Mouse (Mus musculus) MEL (cell line): ENCODE data around the gene Gm10153. TPM values are rescaled to one million over a fixed set of nuclear protein-coding genes. Genes with fewer than 3 reads are reported as not detected.
A peak's percentile ranks its signal among the peaks of the same experiment; 100 is the strongest.
"Not testable (repeated sequence)": the region's sequence is repeated elsewhere in the genome, so short reads cannot be mapped to it uniquely, and the experiment has no call there.

Source experiments
- DNase-seq: peaks from one replicate; pipeline ENCODE4 v3.0.0; 2011; ENCODE audit warnings: low read depth, low spot score
- H3K27ac ChIP-seq: 2 replicates; pipeline ENCODE4 v1.5.1; 2012; ENCODE audit warnings: low read depth, mild to moderate bottlenecking, control low read depth, low read length, moderate library complexity; ENCODE audit not compliant: control insufficient read depth
- H3K27me3 ChIP-seq, 2 experiments: fragments of 150-350 bp in 1 of 2; sonication (generic) in 1 of 2; 2 replicates each; pipeline ENCODE4 v1.6.1; 2012; ENCODE audit warnings: low read length in 2 of 2, mild to moderate bottlenecking in 2 of 2, improper control_type of control experiment in 1 of 2, moderate library complexity in 1 of 2; ENCODE audit not compliant: insufficient read depth in 2 of 2, control insufficient read depth in 1 of 2
- H3K36me3 ChIP-seq, 2 experiments: 2 replicates each; pipeline ENCODE4 v1.6.1; 2012 to 2014; ENCODE audit warnings: low read length in 2 of 2, improper control_type of control experiment in 1 of 2, inconsistent platforms in 1 of 2, mild to moderate bottlenecking in 1 of 2; ENCODE audit not compliant: insufficient read depth in 2 of 2, control insufficient read depth in 1 of 2
- H3K4me1 ChIP-seq, 2 experiments: fragments of 150-350 bp in 1 of 2; sonication (generic) in 1 of 2; 2 replicates each; pipeline ENCODE4 v1.6.1; 2012; ENCODE audit warnings: low read length in 2 of 2, improper control_type of control experiment in 1 of 2, mild to moderate bottlenecking in 1 of 2; ENCODE audit not compliant: insufficient read depth in 2 of 2, control insufficient read depth in 1 of 2
- H3K4me3 ChIP-seq, 2 experiments: fragments of 150-350 bp in 1 of 2; sonication (generic) in 1 of 2; 2 replicates each; pipeline ENCODE4 v1.5.1; 2012; ENCODE audit warnings: low read depth in 2 of 2, low read length in 2 of 2, mild to moderate bottlenecking in 2 of 2, moderate library complexity in 2 of 2, control low read depth in 1 of 2, improper control_type of control experiment in 1 of 2; ENCODE audit not compliant: control insufficient read depth in 1 of 2, insufficient read depth in 1 of 2
- H3K79me2 ChIP-seq: 2 replicates; pipeline ENCODE4 v1.6.1; 2012; ENCODE audit warnings: mild to moderate bottlenecking, low read length, moderate library complexity; ENCODE audit not compliant: control insufficient read depth, poor library complexity, insufficient read depth
- H3K9ac ChIP-seq: 2 replicates; pipeline ENCODE4 v1.6.1; 2012; ENCODE audit warnings: low read depth, mild to moderate bottlenecking, control low read depth, low read length, moderate library complexity; ENCODE audit not compliant: control insufficient read depth, poor library complexity, severe bottlenecking
- H3K9me3 ChIP-seq: fragments of 150-350 bp; sonication (generic); replicated peaks from 2 replicates; pipeline ENCODE4 v1.6.1; 2012; ENCODE audit warnings: mild to moderate bottlenecking, low read length, improper control_type of control experiment, moderate library complexity; ENCODE audit not compliant: insufficient read depth
- BHLHE40 ChIP-seq: IDR thresholded peaks from 2 replicates; pipeline ENCODE4 v1.6.1; 2012; ENCODE audit warnings: low read depth, mild to moderate bottlenecking, inconsistent platforms, low read length, improper control_type of control experiment, borderline replicate concordance
- CHD1 ChIP-seq: IDR thresholded peaks from 2 replicates; pipeline ENCODE4 v1.6.1; 2012; ENCODE audit warnings: low read depth, mild to moderate bottlenecking, inconsistent platforms, low read length, improper control_type of control experiment
- CHD2 ChIP-seq: IDR thresholded peaks from 2 replicates; pipeline ENCODE4 v1.6.1; 2011; ENCODE audit warnings: low read length, improper control_type of control experiment
- E2F4 ChIP-seq: IDR thresholded peaks from 2 replicates; pipeline ENCODE4 v1.6.1; 2011; ENCODE audit warnings: low read depth, low read length, improper control_type of control experiment, borderline replicate concordance
- EP300 ChIP-seq, 2 experiments: IDR thresholded peaks; 2 replicates each; pipeline ENCODE4 v1.6.1; 2011; ENCODE audit warnings: improper control_type of control experiment in 2 of 2, low read length in 2 of 2, low read depth in 1 of 2, mild to moderate bottlenecking in 1 of 2
- ETS1 ChIP-seq: IDR thresholded peaks from 2 replicates; pipeline ENCODE4 v1.6.1; 2012; ENCODE audit warnings: low read depth, mild to moderate bottlenecking, inconsistent platforms, low read length, improper control_type of control experiment, moderate library complexity
- GATA1 ChIP-seq: IDR thresholded peaks from 2 replicates; pipeline ENCODE4 v1.6.1; 2011; ENCODE audit warnings: low read depth, low read length, improper control_type of control experiment
- HCFC1 ChIP-seq: IDR thresholded peaks from 2 replicates; pipeline ENCODE4 v1.6.1; 2012; ENCODE audit warnings: low read depth, mild to moderate bottlenecking, inconsistent platforms, low read length, improper control_type of control experiment, moderate library complexity
- JUND ChIP-seq: IDR thresholded peaks from 2 replicates; pipeline ENCODE4 v1.6.1; 2011; ENCODE audit warnings: low read depth, mild to moderate bottlenecking, improper control_type of control experiment, low read length
- KAT2A ChIP-seq: conservative IDR thresholded peaks from 2 replicates; pipeline ENCODE4 v1.6.1; 2012; ENCODE audit warnings: low read depth, low read length, improper control_type of control experiment, inconsistent platforms
- MAFK ChIP-seq: IDR thresholded peaks from 2 replicates; pipeline ENCODE4 v1.6.1; 2011; ENCODE audit warnings: low read depth, mild to moderate bottlenecking, low read length, improper control_type of control experiment, borderline replicate concordance
- MAZ ChIP-seq: IDR thresholded peaks from 2 replicates; pipeline ENCODE4 v1.6.1; 2012; ENCODE audit warnings: low read depth, mild to moderate bottlenecking, inconsistent platforms, low read length, improper control_type of control experiment
- MEF2A ChIP-seq: IDR thresholded peaks from 2 replicates; pipeline ENCODE4 v1.6.1; 2014; ENCODE audit warnings: low read depth, mild to moderate bottlenecking, inconsistent platforms, low read length, improper control_type of control experiment; ENCODE audit not compliant: poor library complexity, insufficient replicate concordance, severe bottlenecking; ENCODE audit errors: extremely low read depth
- MXI1 ChIP-seq: IDR thresholded peaks from 2 replicates; pipeline ENCODE4 v1.6.1; 2011; ENCODE audit warnings: mild to moderate bottlenecking, low read depth, low read length, improper control_type of control experiment
- MYC ChIP-seq: IDR thresholded peaks from 2 replicates; pipeline ENCODE4 v1.6.1; 2011; ENCODE audit warnings: low read depth, mild to moderate bottlenecking, low read length, improper control_type of control experiment, moderate library complexity
- NRF1 ChIP-seq: IDR thresholded peaks from 2 replicates; pipeline ENCODE4 v1.6.1; 2014; ENCODE audit warnings: low read depth, mild to moderate bottlenecking, inconsistent platforms, low read length, improper control_type of control experiment, moderate library complexity; ENCODE audit not compliant: poor library complexity, insufficient read depth, severe bottlenecking
- POLR2A ChIP-seq, 2 experiments: IDR thresholded peaks; 2 replicates each; pipeline ENCODE4 v1.6.1; 2011 to 2012; ENCODE audit warnings: low read length in 2 of 2, mild to moderate bottlenecking in 2 of 2, control low read depth in 1 of 2, improper control_type of control experiment in 1 of 2, low read depth in 1 of 2, moderate library complexity in 1 of 2; ENCODE audit not compliant: control insufficient read depth in 1 of 2, insufficient read depth in 1 of 2, poor library complexity in 1 of 2
- POLR2AphosphoS5 ChIP-seq: IDR thresholded peaks from 2 replicates; pipeline ENCODE4 v1.6.1; 2012; ENCODE audit warnings: low read depth, borderline replicate concordance, mild to moderate bottlenecking, inconsistent platforms, low read length, moderate library complexity, mixed read lengths
- SMC3 ChIP-seq: IDR thresholded peaks from 2 replicates; pipeline ENCODE4 v1.6.1; 2011; ENCODE audit warnings: low read depth, low read length, improper control_type of control experiment
- TAL1 ChIP-seq: IDR thresholded peaks from 2 replicates; pipeline ENCODE4 v1.6.1; 2012; ENCODE audit warnings: mild to moderate bottlenecking, inconsistent platforms, low read length, moderate library complexity, mixed read lengths
- TBP ChIP-seq: IDR thresholded peaks from 2 replicates; pipeline ENCODE4 v1.8.0; 2011; ENCODE audit warnings: low read depth, low read length, improper control_type of control experiment
- TCF12 ChIP-seq: IDR thresholded peaks from 2 replicates; pipeline ENCODE4 v1.6.1; 2014; ENCODE audit warnings: low read depth, mild to moderate bottlenecking, inconsistent platforms, low read length, improper control_type of control experiment, moderate library complexity
- USF1 ChIP-seq: IDR thresholded peaks from 2 replicates; pipeline ENCODE4 v1.6.1; 2014; ENCODE audit warnings: low read depth, mild to moderate bottlenecking, inconsistent platforms, low read length, improper control_type of control experiment, moderate library complexity
- ZMIZ1 ChIP-seq: IDR thresholded peaks from 2 replicates; pipeline ENCODE4 v1.6.1; 2012; ENCODE audit warnings: low read depth, mild to moderate bottlenecking, inconsistent platforms, low read length, improper control_type of control experiment, moderate library complexity
- polyA plus RNA-seq, 2 experiments: library from polyadenylated mRNA; stranded (reverse) in 1 of 2; unstranded in 1 of 2; fragments of >175 nt in 1 of 2; fragments of >200 nt in 1 of 2; gene quantifications; 2 replicates each; pipeline versions ENCODE4 v1.2.1 to v1.2.4; 2012; ENCODE audit warnings: low replicate concordance in 2 of 2, low read depth in 1 of 2; ENCODE audit not compliant: insufficient read length in 2 of 2, insufficient read depth in 1 of 2, missing spikeins in 1 of 2
- total RNA-seq: library from RNA; depleted of rRNA; stranded (reverse); fragments of 300-350 nt; gene quantifications from 2 replicates; pipeline ENCODE4 v1.2.3, GENCODE M21; 2012

Gm10153 gene
- total and polyA plus RNA-seq, 3 experiments: not detected

DNA sequence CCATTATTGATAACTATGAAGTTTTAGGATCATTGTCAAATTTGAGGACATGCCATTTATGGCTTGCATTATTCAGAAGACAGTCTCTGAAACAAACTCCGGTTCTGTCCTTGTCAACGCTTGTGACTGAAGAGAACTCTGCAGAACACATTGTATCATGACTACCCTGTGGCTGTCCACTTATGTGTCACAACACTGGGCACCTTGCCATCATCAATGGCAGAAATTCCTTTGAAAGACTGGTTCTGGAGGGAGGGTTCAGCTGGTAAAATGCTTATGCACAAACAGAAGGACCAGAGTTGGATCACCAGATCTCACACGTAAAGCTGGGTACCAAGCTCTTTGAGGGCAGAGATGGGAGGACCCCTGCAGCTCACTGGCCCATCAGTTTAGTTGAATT is 30.8 kb downstream of the Gm10153 start (continued):
- no peak for TF ChIP-seq ETS1
- TF ChIP-seq BHLHE40: no peak

DNA sequence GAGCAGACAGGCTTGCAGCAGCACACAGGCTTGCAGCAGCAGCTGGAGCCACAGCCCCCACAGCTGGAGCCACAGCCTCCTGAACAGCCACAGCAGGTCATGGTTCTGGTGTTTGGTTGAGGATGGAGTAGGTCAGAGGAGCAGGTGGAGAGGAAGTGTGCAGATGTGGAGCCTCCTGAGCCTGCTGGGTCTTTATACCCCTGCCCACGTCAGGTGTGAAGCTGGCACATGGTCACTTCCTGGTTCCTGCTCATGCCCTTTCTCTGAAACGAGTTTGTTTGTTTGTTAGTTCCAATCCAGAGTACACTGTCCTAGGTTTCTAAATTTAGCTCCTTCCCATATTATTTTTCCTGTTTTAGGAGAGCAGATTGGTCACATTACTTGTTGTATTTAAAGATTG is 33.2 kb downstream of the Gm10153 start, which contains the start of gene Gm29735:
Gm29735 (minus strand) TSS at position 101 of the 400 bp plus-strand sequence.
- H3K79me2 ChIP-seq, H3K36me3 ChIP-seq, H3K4me1 ChIP-seq, H3K4me3 ChIP-seq, H3K9me3 ChIP-seq, DNase-seq, H3K9ac ChIP-seq, H3K27ac ChIP-seq, H3K27me3 ChIP-seq: not testable (repeated sequence)

DNA sequence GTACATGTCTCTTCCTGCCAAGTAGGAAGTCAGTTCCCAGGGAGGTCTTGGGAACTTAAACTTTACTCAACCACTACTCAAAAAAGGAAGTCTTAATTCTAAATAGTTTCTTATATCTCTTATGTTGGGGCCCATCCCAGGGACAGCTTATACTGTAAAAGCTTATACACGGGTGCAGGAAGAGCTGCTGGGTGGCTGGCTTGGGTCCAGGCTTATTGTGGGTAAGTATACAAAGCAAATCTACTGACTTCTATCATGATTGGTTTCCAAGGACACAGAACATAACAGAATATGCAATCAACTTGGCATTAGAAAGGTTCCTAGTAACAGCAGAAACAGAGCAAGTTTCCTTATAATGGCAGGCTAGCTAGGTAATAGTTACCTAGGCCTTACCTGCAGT is 34.9 kb downstream of the Gm10153 start:
- peak; percentile 19 for DNase-seq
- no peaks in the 10 kb centered on the region; a peak in 1 of 4 replicates for H3K27me3 ChIP-seq
- no peaks in the 10 kb centered on the region for H3K4me1 ChIP-seq
- no peak overlapping the region for H3K4me3 ChIP-seq
- H3K9ac ChIP-seq: no peak overlapping the region
- H3K79me2 ChIP-seq: no peaks in the 10 kb centered on the region
- H3K27ac ChIP-seq: no peak overlapping the region
- TF ChIP-seq MEF2A (no peak), MYC (no peak), NRF1 (no peak), BHLHE40 (no peak), SMC3 (no peak), CHD2 (no peak), USF1 (no peak), ZMIZ1 (no peak), JUND (no peak), POLR2AphosphoS5 (no peak)
- no peaks in the 10 kb centered on the region for H3K9me3 ChIP-seq
- no peaks in the 10 kb centered on the region for H3K36me3 ChIP-seq

DNA sequence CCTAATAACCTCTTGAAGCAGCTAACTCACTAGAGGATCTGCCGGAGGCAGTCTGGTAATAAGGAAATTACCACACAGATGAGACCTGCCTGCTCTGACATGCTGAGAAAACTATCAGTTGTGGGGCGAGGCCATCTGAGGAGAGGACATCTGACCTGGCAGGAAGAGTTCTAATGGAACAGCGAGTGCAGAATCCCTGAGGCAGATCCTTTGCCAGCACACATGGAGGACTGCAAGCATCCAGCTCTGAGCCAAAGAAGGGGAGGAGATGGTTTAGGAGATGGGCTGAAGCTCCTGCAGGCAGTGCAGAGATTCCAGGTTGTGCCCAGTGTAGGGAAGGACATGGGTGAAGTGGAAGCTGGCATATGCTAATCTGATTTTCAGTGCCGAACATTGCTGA is 38.0 kb downstream of the Gm10153 start:
- DNase-seq: no peak
- TF ChIP-seq MAFK: no peak
- no peak for TF ChIP-seq KAT2A
- TF ChIP-seq SMC3: no peak
- no peak for TF ChIP-seq BHLHE40
- TF ChIP-seq TAL1: no peak
- TF ChIP-seq USF1: no peak
- no peak for TF ChIP-seq MXI1
- TF ChIP-seq TCF12: no peak
- no peak for TF ChIP-seq POLR2A (IDR thresholded peaks at IDR 0.05; ENCODE audit: control insufficient read depth in 1 of 2, insufficient read depth in 1 of 2, low read depth in 1 of 2, low read length in 2 of 2, poor library complexity in 1 of 2)
- TF ChIP-seq EP300 (IDR thresholded peaks at IDR 0.05; ENCODE audit: low read depth in 1 of 2, low read length in 2 of 2): no peak
- no peak for TF ChIP-seq TBP
- no peak for TF ChIP-seq HCFC1
- TF ChIP-seq E2F4: no peak
- no peak for TF ChIP-seq MAZ
- TF ChIP-seq ETS1: no peak
- TF ChIP-seq GATA1: no peak
- TF ChIP-seq CHD1: no peak
- TF ChIP-seq POLR2AphosphoS5: no peak
- no peak overlapping the region for H3K9ac ChIP-seq
- no peaks in the 10 kb centered on the region; a peak in 1 of 4 replicates for H3K27me3 ChIP-seq
- no peak overlapping the region for H3K4me3 ChIP-seq
- no peak overlapping the region for H3K27ac ChIP-seq
- H3K9me3 ChIP-seq: no peaks in the 10 kb centered on the region
- no peaks in the 10 kb centered on the region for H3K79me2 ChIP-seq
- H3K4me1 ChIP-seq: no peaks in the 10 kb centered on the region
- no peaks in the 10 kb centered on the region for H3K36me3 ChIP-seq
